Mouse (Mus musculus) cerebellum, adult 2 months (tissue): ENCODE measurements at regions not wholly inside any gene's neighbourhood (a gene's known extent, or its start where the extent isn't known, plus 50 kb on each side); places are given as distances from the start of the nearest gene placed in this dataset.

Experiments used
- CTCF ChIP-seq: fragments of 200-500 bp; IDR thresholded peaks from 2 replicates; pipeline ENCODE4 v1.5.1; 2011; ENCODE audit warnings: low read depth, mild to moderate bottlenecking, control low read depth, low read length, moderate library complexity, borderline replicate concordance; ENCODE audit not compliant: insufficient read depth
- POLR2A ChIP-seq: fragments of 200-500 bp; IDR thresholded peaks from 2 replicates; pipeline ENCODE4 v1.6.1; 2011; ENCODE audit warnings: low read length, control low read depth, borderline replicate concordance; ENCODE audit not compliant: insufficient read depth

GRCm38 (mm10) chr4:12534151-12534550, 362.3 kb upstream of the Fam92a start:
- TF ChIP-seq CTCF (no peak), POLR2A (no peak)
